Mouse (Mus musculus) lung, embryonic 15.5 days (tissue): ENCODE measurements at regions not wholly inside any gene's neighbourhood (a gene's known extent, or its start where the extent isn't known, plus 50 kb on each side); places are given as distances from the start of the nearest gene placed in this dataset.

Experiments used
- ATAC-seq: fragments of 200-750 bp; cut with Nextera tagmentation; 2 replicates; pipeline ENCODE4 v1.8.0; 2017; ENCODE audit warnings: moderate number of reproducible peaks, borderline replicate concordance; ENCODE audit not compliant: low FRiP score, low TSS enrichment; ENCODE audit errors: extremely low read depth
- H3K27ac ChIP-seq: fragments of 300-500 bp; sonication (generic); 2 replicates; pipeline ENCODE4 v1.5.1; 2015; ENCODE audit warnings: moderate library complexity, mild to moderate bottlenecking, inconsistent platforms
- H3K27me3 ChIP-seq: fragments of 300-500 bp; sonication (generic); 2 replicates; pipeline ENCODE4 v1.6.1; 2015; ENCODE audit warnings: inconsistent platforms
- H3K36me3 ChIP-seq: fragments of 300-500 bp; sonication (generic); 2 replicates; pipeline ENCODE4 v1.6.1; 2015; ENCODE audit warnings: inconsistent platforms
- H3K4me1 ChIP-seq: fragments of 300-500 bp; sonication (generic); 2 replicates; pipeline ENCODE4 v1.6.1; 2015; ENCODE audit warnings: inconsistent platforms
- H3K4me2 ChIP-seq: fragments of 300-500 bp; sonication (generic); 2 replicates; pipeline ENCODE4 v1.6.1; 2015; ENCODE audit warnings: inconsistent platforms, mild to moderate bottlenecking, moderate library complexity
- H3K4me3 ChIP-seq: fragments of 300-500 bp; sonication (generic); 2 replicates; pipeline ENCODE4 v1.5.1; 2015; ENCODE audit warnings: mild to moderate bottlenecking, inconsistent platforms
- H3K9ac ChIP-seq: fragments of 300-500 bp; sonication (generic); 2 replicates; pipeline ENCODE4 v1.6.1; 2015; ENCODE audit warnings: inconsistent platforms
- H3K9me3 ChIP-seq: fragments of 300-500 bp; sonication (generic); 2 replicates; pipeline ENCODE4 v1.6.1; 2016; ENCODE audit warnings: inconsistent platforms
- WGBS: fragments of 180-500 bp; shearing (Covaris S2); methylation state at CpG from one replicate; pipeline ENCODE4 v1.1.7; 2015; 5-methylcytosine and 5-hydroxymethylcytosine counted together

- ATAC-seq, result no peak
- Histone ChIP-seq H3K36me3 (no peaks in the 10 kb centered on the region), H3K9ac (no peak overlapping the region), H3K9me3 (no peaks in the 10 kb centered on the region), H3K27me3 (no peaks in the 10 kb centered on the region), H3K4me3 (no peak overlapping the region), H3K27ac (no peak overlapping the region), H3K4me2 (no peak overlapping the region), H3K4me1 (no peaks in the 10 kb centered on the region)
- WGBS, result 84% methylated on average over 3 of the region's 3 CpGs
These were observed 498.2 kb downstream of the Igsf11 start for GRCm38 (mm10) chr16:39390626-39391025.

DNA sequence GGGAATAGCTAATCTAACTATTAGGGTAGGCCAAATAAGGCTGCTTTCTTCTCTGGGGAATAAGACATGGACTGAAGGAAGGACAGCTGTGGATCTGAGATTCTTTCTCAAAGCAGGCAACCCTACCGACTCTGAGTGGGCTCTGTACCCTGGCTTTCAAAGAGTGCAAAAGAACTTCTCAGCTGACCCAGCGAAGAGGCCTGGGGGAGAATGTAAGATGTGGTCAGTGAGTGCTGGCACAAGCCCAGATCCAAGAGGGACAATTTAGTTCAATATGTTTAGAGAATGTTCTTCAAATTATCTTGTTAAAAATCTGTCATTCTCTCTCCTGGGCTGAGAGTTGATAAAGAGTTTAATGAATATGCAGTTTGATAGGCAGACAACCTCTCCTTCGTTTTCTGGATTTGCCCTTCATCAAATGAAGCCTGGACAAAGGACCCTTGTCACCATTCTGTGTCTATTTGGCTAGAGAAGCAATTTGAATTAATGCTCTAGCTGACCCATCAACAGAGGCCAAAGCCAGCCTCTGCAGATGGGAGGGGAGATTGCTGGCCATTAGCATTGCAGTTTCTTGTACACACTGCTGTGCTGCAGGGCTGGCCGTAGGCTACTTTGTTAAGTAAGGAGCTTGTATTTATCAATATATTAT, 509.8 kb downstream of the Igsf11 start:
- 55% methylated on average over 4 of the region's 4 CpGs for WGBS
- Histone ChIP-seq H3K9me3 (no peaks in the 10 kb centered on the region), H3K27me3 (no peaks in the 10 kb centered on the region), H3K36me3 (no peaks in the 10 kb centered on the region), H3K27ac (no peak overlapping the region), H3K4me2 (no peak overlapping the region), H3K4me3 (no peak overlapping the region), H3K4me1 (no peaks in the 10 kb centered on the region), H3K9ac (no peak overlapping the region)
- no peak for ATAC-seq

DNA sequence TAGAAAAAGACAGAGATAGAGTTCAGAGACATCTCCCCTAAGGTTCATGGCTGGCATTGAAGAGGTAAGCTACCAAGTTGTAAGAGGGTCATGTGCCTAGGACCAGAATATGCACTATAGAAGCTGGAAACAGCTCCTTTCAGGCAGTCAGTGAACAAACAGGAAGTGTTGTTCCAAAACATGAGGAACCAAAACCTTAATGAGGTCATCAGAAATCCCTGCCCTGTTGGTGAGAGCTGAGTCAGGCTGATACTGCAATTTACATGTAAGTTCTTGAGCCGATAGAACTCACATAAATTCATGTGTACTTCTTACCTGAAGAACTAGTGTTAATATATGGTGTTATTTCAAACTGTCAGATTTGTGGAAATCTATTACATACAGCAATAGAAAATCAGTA, 539.1 kb downstream of the Igsf11 start:
- WGBS, result 94% methylated on average over 1 of the region's 1 CpGs

DNA sequence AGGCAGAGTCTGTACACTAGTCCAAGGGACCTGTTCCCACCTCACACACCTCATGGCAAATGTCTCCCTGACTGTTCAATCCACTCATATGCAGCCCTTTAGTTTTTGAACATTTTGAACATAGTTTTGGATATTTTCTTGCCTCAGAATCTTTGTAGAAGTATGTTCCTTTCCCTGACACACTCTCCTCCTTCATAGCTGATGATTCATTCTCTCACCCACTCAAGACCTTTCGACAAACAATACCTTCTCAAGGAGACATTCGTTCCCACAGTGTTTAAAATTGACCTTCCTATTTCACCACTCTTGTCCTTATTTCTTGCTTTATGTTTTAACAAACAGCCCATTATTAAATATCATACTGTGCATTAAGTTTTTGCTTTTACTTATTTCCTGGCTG, 538.4 kb upstream of the Lsamp start:
- no peak overlapping the region for H3K9ac ChIP-seq
- H3K4me2 ChIP-seq, result no peak overlapping the region
- no peaks in the 10 kb centered on the region for H3K27me3 ChIP-seq
- H3K4me1 ChIP-seq, result no peaks in the 10 kb centered on the region
- no peak for ATAC-seq
- no peak overlapping the region for H3K4me3 ChIP-seq
- WGBS, result 74% methylated on average over 2 of the region's 2 CpGs
- H3K27ac ChIP-seq, result no peak overlapping the region
- H3K9me3 ChIP-seq, result no peaks in the 10 kb centered on the region
- H3K36me3 ChIP-seq, result no peaks in the 10 kb centered on the region

More for the DNA sequence above, 539.1 kb downstream of the Igsf11 start:
- no peak overlapping the region for H3K4me2 ChIP-seq
- no peaks in the 10 kb centered on the region for H3K4me1 ChIP-seq
- H3K27ac ChIP-seq, result no peak overlapping the region
- no peaks in the 10 kb centered on the region for H3K9me3 ChIP-seq
- no peak overlapping the region for H3K4me3 ChIP-seq
- H3K9ac ChIP-seq, result no peak overlapping the region
- no peak for ATAC-seq
- no peaks in the 10 kb centered on the region for H3K27me3 ChIP-seq
- H3K36me3 ChIP-seq, result no peaks in the 10 kb centered on the region

DNA sequence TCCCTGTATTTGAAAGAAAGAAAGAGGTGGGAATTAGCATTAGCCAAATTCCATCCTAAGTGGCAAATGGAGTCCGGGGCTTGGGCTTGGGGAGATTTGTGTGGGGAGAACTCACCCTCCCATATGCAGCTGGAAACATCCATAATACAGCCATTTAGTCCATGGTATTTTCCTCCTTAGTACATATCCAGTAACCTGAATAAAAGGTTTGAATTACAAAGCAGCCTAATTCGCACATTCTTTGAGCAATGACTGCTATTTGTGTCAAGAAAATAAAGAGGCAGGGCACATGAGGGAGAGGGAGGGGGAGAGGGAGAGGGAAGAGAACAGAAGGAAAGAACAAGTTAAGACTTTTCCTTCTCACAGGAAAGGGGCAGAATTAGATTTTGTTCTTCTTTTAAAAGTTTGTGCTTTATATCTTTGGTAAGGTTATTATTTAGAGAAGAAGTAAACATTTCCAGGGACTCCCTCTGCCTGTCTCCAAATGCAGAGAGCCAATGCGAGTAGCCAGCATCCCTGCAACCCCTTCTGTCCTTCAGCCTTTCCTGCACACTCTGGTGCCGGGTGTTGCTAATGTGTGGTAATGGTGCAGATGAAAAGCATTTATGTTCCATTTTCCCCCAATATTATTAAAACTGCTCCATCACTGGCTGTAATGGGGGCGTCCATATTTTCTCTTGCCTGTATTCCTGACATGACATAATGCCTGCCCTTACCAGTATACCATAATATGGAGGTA, 530.6 kb upstream of the Lsamp start:
- WGBS, result 70% methylated on average over 5 of the region's 5 CpGs
- no peak overlapping the region for H3K27ac ChIP-seq
- no peak overlapping the region for H3K4me3 ChIP-seq

More for the DNA sequence above, 530.6 kb upstream of the Lsamp start:
- no peak overlapping the region for H3K9ac ChIP-seq
- no peak for ATAC-seq
- no peak overlapping the region for H3K4me2 ChIP-seq
- H3K4me1 ChIP-seq, result no peaks in the 10 kb centered on the region
- H3K9me3 ChIP-seq, result no peaks in the 10 kb centered on the region
- H3K27me3 ChIP-seq, result no peaks in the 10 kb centered on the region
- H3K36me3 ChIP-seq, result no peaks in the 10 kb centered on the region
